Mouse (Mus musculus): ENCODE data around the gene Dyrk3. TPM values are rescaled to one million over a fixed set of nuclear protein-coding genes. Genes with fewer than 3 reads are reported as not detected.
A peak's percentile ranks its signal among the peaks of the same experiment; 100 is the strongest.

The Dyrk3 gene
- total RNA-seq (2021), result under 1 TPM; 0.17 to 0.29 TPM
- long read RNA-seq, experiment 1, result 0 reads
- long read RNA-seq, experiment 2, partial matches to known transcripts, result 0 of 1 reads
- long read RNA-seq, experiment 2, other reads (novel, unspliced or antisense), result 0 of 1 reads

GRCm38 (mm10) chr1:131138191-131139016, at the start of gene Dyrk3:
Gene Dyrk3 (minus strand): TSS chr1:131138340.
- DNase-seq (ENCODE audit: low spot score in 2 of 2), result peak; percentile 75 to 87

DNA sequence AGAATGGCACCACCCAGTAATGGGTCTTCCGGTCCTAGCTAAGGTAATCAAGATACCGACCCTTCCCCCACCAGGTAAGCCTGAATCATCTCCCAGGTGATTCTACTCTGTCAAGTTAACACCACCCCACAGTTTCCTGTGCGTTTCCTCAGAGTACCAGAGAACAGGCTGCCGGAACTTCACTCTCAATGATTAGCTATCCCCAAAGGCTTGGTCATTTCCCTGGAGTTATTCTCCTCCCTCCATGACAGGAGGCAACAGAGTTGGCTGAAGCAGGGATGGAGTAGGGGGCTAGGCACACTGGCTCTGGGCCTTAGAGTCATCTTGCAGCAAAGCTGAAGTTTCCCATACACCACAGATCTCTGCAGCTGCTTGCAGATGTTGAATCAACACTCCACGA, 49.7 kb upstream of the Dyrk3 start:
- no peak for DNase-seq (ENCODE audit: low spot score in 2 of 2)

DNA sequence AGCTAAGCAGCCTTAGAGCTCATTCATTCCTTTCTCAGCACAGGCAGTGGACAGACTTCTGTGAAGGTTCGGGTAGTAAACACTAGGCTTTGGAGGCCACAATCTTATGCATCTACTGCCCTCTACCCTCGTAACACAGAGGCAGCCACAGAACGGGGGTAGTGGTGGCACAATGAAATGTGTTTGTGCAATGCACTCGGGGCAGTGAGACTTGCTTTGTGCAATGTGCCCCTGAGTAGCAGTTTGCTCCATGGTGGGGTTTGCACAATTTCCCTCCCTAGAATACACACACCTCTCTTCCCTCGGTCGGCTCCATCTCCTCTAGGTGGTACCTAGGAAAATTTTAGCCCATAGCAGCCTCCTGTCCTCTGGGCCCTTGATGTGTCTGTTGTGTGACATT, 48.9 kb upstream of the Dyrk3 start:
- no peak for DNase-seq (ENCODE audit: low spot score in 2 of 2)

GRCm38 (mm10) chr1:131185821-131186506, 47.8 kb upstream of the Dyrk3 start:
- DNase-seq (ENCODE audit: low spot score in 2 of 2), result no peak

GRCm38 (mm10) chr1:131184956-131185660, 47.0 kb upstream of the Dyrk3 start:
- DNase-seq (ENCODE audit: low spot score in 2 of 2), result no peak

GRCm38 (mm10) chr1:131184253-131184955, 46.3 kb upstream of the Dyrk3 start:
- peak in 1 of 2 experiments; percentile 67 for DNase-seq (ENCODE audit: low spot score in 2 of 2)

- DNase-seq (ENCODE audit: low spot score in 2 of 2), result no peak
Measured at GRCm38 (mm10) chr1:131183201-131183600, 45.1 kb upstream of the Dyrk3 start.

- peak; percentile 52 to 84 for DNase-seq (ENCODE audit: low spot score in 2 of 2)
Measured at GRCm38 (mm10) chr1:131181642-131182527, 43.7 kb upstream of the Dyrk3 start.

DNA sequence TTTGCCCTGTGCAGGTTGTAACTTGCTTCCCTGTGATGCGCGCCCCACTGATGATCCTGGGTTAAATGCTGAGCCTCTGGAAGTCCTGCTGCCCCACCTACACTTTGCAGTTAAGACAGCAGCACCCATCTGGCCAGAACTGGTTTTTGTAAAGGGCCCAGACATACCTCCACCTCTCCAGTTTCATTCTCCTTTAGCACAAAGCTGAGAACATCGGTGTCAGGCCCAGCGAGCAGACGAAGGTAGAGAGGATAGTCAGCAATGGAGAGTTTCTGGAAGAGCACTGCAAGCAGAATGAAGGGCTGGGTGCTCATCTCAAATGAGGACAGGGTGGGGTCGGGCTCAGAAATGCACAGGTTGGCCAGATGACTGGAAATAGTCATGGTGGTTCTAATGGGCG, 42.2 kb upstream of the Dyrk3 start:
- DNase-seq (ENCODE audit: low spot score in 2 of 2), result no peak

DNA sequence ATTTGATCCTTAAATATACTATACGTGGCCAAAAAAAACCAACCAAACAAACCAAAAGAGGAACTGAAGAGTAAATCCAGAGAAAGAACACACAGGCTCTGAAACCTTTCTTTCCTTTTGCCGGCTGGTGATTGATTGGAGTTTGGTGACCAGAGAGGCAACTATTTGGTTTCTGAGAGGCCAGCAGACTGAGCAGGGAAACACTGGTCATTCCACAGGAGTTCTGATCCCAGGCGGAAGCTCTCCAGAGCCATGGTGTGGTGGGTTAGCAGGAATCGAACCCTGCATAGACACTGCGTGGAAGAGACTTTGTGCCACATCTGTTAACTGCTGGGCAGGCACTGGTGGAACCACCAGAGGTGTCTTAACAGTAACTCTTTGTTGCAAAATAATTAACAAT, 39.9 kb upstream of the Dyrk3 start:
- DNase-seq (ENCODE audit: low spot score in 2 of 2), result no peak

GRCm38 (mm10) chr1:131177249-131177648, 39.1 kb upstream of the Dyrk3 start:
- no peak for DNase-seq (ENCODE audit: low spot score in 2 of 2)

- DNase-seq (ENCODE audit: low spot score in 2 of 2), result no peak
Measured at GRCm38 (mm10) chr1:131175819-131176218, 37.7 kb upstream of the Dyrk3 start.

DNA sequence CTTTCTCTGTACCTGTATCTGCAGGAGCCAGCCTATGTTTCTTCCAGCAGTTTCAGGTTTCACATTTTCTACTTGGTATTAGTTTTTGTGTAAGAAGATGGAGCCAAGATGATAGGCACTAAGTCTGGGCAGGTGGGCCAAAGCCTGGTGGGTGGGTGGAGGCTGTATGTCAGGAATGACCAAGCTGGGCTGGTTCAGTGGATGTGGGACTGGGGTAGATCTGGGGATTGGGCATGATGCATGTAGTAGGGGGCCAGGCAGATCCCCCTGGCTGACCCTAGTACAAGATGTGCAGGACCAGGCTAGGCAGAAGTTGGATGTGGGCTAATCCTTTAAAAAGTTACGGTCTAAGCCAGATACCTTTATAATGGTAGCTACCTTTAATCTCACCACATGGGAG, 37.0 kb upstream of the Dyrk3 start:
- DNase-seq (ENCODE audit: low spot score in 2 of 2), result no peak

DNA sequence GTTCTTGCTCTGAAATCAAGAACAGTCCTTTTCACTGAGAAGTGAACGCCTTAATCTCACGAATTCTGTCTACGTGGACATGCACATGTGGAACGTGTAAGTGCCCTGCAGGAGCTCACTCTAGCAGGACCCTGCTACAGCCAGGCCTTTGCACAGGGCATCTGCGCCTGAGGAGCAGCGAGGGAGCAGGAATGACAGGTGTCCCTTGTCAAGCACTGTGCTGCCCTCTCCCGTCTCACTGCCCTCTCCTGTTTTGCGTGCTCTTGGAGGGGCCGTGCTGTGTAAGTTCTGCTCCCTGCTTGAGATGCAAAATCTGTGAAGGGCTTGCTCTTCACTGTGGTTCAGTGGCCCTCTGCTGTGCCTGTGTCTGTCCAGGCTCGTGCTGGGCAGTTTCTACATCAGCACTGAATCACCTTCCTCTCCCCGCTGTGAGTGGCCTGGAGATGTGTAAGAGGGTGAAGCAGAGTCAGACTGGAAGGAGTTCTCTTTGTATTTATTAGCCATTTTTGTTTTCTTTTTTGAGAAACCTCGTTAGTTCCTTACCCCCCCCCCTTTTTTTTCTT, 36.2 kb upstream of the Dyrk3 start:
- no peak for DNase-seq (ENCODE audit: low spot score in 2 of 2)

DNA sequence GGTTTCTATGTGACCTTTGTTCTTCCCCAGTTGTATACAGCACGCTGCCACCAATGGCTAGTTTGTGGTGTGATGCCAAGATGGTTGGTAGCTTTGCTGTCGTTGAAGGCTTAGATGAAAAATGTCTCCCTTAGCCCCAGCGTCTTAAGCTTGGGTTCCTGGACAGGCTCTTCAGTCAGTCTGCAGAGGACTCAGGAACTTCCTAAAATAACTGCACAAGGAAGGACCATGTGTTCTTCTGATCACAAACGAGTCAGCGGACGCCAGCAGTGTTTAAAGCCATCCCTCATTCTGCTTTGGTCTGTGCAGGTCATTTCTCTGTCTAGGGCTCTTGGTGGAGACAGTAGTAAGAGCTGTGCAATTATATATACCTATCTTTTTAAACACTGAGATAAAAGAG, 35.7 kb upstream of the Dyrk3 start:
- DNase-seq (ENCODE audit: low spot score in 2 of 2), result no peak

DNA sequence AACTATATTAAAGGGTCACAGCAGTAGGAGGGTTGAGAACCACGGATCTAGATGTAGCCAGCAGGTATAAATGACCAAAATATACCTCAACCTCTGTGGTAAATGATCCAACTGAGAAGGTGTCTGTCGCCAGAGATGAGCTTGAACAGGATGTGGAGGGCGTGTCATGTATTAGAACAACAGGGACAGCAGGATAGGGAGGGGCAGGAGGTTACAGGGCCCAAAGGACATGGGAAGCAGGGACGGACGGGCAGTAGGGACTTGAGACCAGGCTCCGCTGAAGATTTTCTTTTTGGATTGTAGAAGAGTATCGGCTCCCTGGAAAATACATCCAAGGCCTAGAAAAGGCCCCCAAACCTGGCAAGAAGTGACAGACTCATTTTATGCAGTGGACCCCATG, 34.9 kb upstream of the Dyrk3 start:
- no peak for DNase-seq (ENCODE audit: low spot score in 2 of 2)

DNA sequence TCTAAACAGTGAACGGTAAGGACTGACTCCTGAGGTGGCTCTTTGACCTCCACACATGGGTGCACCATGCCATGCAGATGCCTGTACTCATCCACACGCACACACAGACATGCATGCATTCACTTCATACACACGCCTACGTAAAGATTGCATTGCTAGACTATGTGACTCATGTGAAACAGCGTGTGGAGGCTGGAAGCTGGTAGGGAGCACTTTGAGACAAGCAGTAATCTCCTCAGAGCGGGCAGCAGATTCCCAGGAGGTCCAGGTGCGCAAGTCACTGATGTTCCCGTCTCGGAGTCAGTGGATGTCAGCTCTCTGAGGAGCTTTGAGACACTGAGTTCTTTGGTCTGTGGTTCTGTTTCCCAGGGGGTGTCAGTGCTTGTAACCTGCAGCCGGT, 29.5 kb upstream of the Dyrk3 start:
- DNase-seq (ENCODE audit: low spot score in 2 of 2), result no peak

DNA sequence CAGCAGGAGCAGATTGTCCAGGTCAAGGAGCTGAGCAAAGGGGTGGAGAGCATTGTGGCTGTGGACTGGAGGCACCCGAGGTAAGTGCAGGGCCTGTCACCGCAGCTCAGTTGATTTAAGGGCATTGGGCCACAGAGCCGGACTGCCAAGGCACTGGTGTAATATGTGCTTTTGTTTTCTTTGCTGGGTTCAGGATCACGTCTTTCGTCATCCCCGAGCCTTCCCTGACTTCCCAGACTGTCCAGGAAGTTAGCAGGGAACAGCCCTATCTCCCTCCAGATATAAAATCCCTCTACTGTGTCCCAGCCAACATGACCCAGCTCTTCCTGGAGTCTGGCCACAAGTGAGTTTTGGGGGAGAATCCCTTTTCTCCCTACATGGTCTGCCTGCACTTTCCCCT, 26.3 kb upstream of the Dyrk3 start:
- no peak for DNase-seq (ENCODE audit: low spot score in 2 of 2)

DNA sequence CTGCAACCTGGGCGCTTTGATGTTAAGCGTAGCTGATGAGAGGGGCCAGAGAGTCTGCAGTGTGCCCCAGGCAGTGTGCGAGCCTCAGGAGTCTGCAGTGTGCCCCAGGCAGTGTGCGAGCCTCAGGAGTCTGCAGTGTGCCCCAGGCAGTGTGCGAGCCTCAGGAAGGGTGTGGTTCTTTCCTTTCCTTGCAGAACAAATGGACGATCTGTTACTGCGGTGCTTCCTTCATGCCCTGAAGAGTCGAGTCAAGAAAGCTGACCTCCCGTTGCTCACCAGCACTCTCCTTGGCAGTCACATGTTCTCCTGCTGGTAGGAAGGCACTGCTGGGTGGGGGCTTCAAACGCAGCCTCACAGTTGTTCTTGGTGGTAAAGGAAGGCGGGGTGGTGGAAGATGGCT, 23.0 kb upstream of the Dyrk3 start:
- DNase-seq (ENCODE audit: low spot score in 2 of 2), result no peak

Data from gastrocnemius, postnatal 4 days (tissue).